Comparison of ENCODE assay signal across 8 mouse cellular contexts in genomic region chr15:102670281-102670680, GRCm38 (mm10). TPM values are rescaled to one million over a fixed set of nuclear protein-coding genes. Genes with fewer than 3 reads are reported as not detected.
DNase-seq lines count a peak whose midpoint lies in the region; ATAC-seq lines count a peak whose summit lies in the region.

No protein-coding gene starts in this region.

- H3K36me3 ChIP-seq in hindbrain, embryonic 15.5 days: peaks cover 14% of the 10 kb centered on the region

- peak; percentile 39 to 62 for DNase-seq in cerebellum, postnatal 10 days
- no peak for DNase-seq in cerebellum, adult 9-11 months
- DNase-seq in 3T3-L1 (ENCODE audit: low read depth, low spot score): peak; percentile 53
- DNase-seq in c-Kit-positive CD71-positive TER-119-positive erythroid progenitor cells, embryonic 14.5 days (ENCODE audit: low spot score): peak; percentile 31
- DNase-seq in lung, postnatal 25 days (ENCODE audit: low spot score): peak; percentile 8
- DNase-seq in layer of hippocampus, postnatal 14 days (ENCODE audit: low spot score in 2 of 2): no peak
- DNase-seq in frontal cortex, postnatal 25 days (ENCODE audit: low spot score in 2 of 2): no peak

- H3K9ac ChIP-seq in hindbrain, embryonic 15.5 days: peak overlapping the region; percentile 84

- peak overlapping the region; percentile 62 for H3K4me3 ChIP-seq in hindbrain, embryonic 15.5 days

- peak overlapping the region; percentile 93 for H3K27ac ChIP-seq in hindbrain, embryonic 15.5 days (replicated peaks)

- H3K4me1 ChIP-seq in hindbrain, embryonic 15.5 days (replicated peaks): peaks cover 38% of the 10 kb centered on the region

- 9% methylated on average over 6 of the region's 6 CpGs for WGBS in hindbrain, embryonic 15.5 days

- ATAC-seq in hindbrain, embryonic 15.5 days (ENCODE audit: low FRiP score, low read depth): no peak

- H3K27me3 ChIP-seq in hindbrain, embryonic 15.5 days: no peaks in the 10 kb centered on the region

- peak overlapping the region; percentile 78 for H3K4me2 ChIP-seq in hindbrain, embryonic 15.5 days

- H3K9me3 ChIP-seq in hindbrain, embryonic 15.5 days: no peaks in the 10 kb centered on the region

RNA-seq across cellular contexts. Expression of gene Atp5g2, which starts 1.9 kb away (rescaled TPM):
- 44.4 and 51.0 TPM in 2 replicates for polyA plus RNA-seq in hindbrain, embryonic 15.5 days (2015; fragmentation: Nextera tagmentation; extraction: Ambion mirVana)
- total RNA-seq in layer of hippocampus, postnatal 14 days (2021): 10 to 100 TPM; 10.9 to 13.0 TPM

RNA-seq across cellular contexts. Expression of gene Atf7, which starts 45.0 kb away (rescaled TPM):
- 19.4 and 19.8 TPM in 2 replicates for polyA plus RNA-seq in hindbrain, embryonic 15.5 days (2015; fragmentation: Nextera tagmentation; extraction: Ambion mirVana)
- 10 to 100 TPM; 45.6 to 49.2 TPM for total RNA-seq in layer of hippocampus, postnatal 14 days (2021)

RNA-seq across cellular contexts. Expression of gene Gm28047, which starts 45.4 kb away (rescaled TPM):
- polyA plus RNA-seq in hindbrain, embryonic 15.5 days (2015; fragmentation: Nextera tagmentation; extraction: Ambion mirVana): not detected in 2 replicates
- under 1 TPM in 1 of 2 experiments, not detected in 1; 0.78 TPM for total RNA-seq in layer of hippocampus, postnatal 14 days (2021)

RNA-seq across cellular contexts. Expression of gene Calcoco1, which starts 51.7 kb away (rescaled TPM):
- 40.3 and 43.3 TPM in 2 replicates for polyA plus RNA-seq in hindbrain, embryonic 15.5 days (2015; fragmentation: Nextera tagmentation; extraction: Ambion mirVana)
- total RNA-seq in layer of hippocampus, postnatal 14 days (2021): 10 to 100 TPM; 66.9 to 69.6 TPM

Comparison
In these comparisons a context has a peak if more than half of its experiments do, and no peak if none do; other contexts are left out.
1. DNase-seq: peak in cerebellum, postnatal 10 days (2 of 2), 3T3-L1 (single experiment), c-Kit-positive CD71-positive TER-119-positive erythroid progenitor cells, embryonic 14.5 days (single experiment) and lung, postnatal 25 days (single experiment); none in cerebellum, adult 9-11 months (single experiment), layer of hippocampus, postnatal 14 days (0 of 2) and frontal cortex, postnatal 25 days (0 of 2).